Mouse (Mus musculus) cerebellum, adult 9-11 months (tissue): ENCODE measurements around the gene Cdk6.
"Not testable (repeated sequence)": the region's sequence is repeated elsewhere in the genome, so short reads cannot be mapped to it uniquely, and the experiment has no call there.

Experiments
- DNase-seq: peaks from one replicate; pipeline ENCODE4 v3.0.0; 2022

Gene Cdk6

GRCm38 (mm10) chr5:3341111-3341911, at the start of gene Cdk6:
Gene Cdk6, plus strand, starts transcription at chr5:3341485.
- peak; percentile 4 for DNase-seq

DNA sequence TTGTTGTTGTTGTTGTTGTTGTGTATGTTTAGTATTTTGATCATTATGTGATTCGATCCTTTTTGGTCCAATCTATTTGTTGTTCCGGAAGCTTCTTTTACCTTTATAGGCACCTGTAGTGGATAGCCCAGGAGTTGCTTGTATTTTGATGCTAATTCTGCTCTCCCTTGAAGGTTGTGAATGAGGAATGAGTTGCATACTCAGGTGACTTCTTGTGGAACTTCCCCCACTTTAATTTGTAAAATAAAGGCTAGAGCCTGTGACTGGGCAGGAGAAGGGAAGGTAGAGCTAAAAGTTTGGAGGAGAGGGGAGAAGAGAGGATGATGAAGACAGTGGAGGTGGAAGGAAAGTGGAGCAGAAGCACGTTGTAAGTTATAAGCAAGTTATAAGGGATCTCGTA, 47.6 kb upstream of the Cdk6 start:
- DNase-seq, result no peak

DNA sequence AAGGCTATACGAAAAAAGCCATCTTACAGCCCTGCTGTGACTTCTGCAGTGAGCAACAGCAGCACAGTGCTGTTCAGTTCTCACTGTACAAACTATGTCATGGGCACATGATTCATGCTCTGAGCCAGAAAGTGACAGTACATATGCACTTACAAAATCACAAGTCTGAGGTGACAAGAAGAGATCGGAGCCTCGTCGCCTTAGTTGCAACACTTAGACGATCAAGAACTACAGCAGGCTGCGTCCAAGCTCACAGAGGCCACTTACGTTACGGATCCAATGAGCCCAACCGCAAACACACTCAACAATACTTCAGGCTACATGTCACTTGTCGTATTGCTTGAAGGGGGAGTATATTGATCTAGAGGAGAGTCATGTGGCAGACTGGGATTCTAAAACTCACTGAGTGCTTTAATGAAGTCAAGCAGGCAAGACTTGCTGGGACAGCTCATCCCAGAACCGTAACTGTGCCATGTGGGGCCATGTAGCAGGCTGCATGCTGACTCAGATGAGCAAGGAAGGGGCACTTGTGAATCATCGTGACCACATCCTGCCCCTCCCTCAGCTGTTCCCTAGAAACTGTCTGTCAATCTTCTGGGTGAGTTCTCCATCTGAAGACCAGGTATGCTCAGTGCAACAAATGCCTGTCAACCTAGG, 40.4 kb upstream of the Cdk6 start:
- no peak for DNase-seq

GRCm38 (mm10) chr5:3301535-3301934, 39.8 kb upstream of the Cdk6 start:
- no peak for DNase-seq

GRCm38 (mm10) chr5:3303876-3304275, 37.4 kb upstream of the Cdk6 start:
- DNase-seq, result no peak

DNA sequence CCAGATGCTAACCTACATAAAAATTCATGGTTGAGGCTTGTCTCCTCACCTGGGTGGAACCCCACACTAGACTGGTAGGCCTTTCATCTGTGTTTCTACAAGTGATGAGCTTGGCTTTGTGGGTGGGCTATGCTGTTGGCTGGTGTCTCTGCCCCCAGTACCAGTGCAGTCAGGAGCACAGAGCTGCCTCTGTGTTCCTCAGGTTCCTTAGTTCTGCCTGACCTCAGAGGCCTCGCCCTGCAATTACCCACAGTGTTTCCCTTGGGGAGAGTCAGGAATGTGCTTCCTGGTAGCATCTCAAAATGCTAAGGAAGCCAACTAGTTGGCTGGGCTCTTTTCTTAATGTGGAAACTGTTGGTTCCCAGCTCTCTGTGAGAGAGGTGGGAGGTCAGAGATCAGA, 35.1 kb upstream of the Cdk6 start:
- no peak for DNase-seq

- no peak for DNase-seq
Observed at GRCm38 (mm10) chr5:3309122-3309521, 32.2 kb upstream of the Cdk6 start.

- no peak for DNase-seq
Observed at GRCm38 (mm10) chr5:3309587-3309986, 31.7 kb upstream of the Cdk6 start.

GRCm38 (mm10) chr5:3311156-3311555, 30.1 kb upstream of the Cdk6 start:
- DNase-seq, result not testable (repeated sequence)

- DNase-seq, result not testable (repeated sequence)
Observed at GRCm38 (mm10) chr5:3317724-3318123, 23.6 kb upstream of the Cdk6 start.

- DNase-seq, result no peak
Observed at GRCm38 (mm10) chr5:3320225-3320624, 21.1 kb upstream of the Cdk6 start.

- DNase-seq, result no peak
Observed at GRCm38 (mm10) chr5:3322052-3322451, 19.2 kb upstream of the Cdk6 start.

DNA sequence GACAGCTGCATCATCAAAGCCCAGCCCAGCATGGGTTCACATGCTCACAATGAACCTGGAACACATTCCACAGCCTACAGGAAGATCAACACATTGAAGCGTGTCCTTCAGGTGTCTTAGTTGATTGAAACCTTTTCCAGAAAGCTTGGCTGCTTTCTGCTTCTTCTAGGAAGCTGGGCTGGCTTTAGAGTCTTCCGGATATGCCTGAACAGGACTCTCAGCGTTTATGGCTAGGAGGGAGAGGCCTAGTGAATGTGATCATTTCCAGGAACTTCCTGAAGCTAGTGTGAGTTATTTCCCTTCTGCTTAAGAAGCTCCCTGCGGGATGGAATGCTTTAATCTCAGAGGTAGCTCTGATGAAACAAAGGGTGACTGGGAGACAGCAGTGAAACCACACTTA, 17.2 kb upstream of the Cdk6 start:
- DNase-seq, result no peak

DNA sequence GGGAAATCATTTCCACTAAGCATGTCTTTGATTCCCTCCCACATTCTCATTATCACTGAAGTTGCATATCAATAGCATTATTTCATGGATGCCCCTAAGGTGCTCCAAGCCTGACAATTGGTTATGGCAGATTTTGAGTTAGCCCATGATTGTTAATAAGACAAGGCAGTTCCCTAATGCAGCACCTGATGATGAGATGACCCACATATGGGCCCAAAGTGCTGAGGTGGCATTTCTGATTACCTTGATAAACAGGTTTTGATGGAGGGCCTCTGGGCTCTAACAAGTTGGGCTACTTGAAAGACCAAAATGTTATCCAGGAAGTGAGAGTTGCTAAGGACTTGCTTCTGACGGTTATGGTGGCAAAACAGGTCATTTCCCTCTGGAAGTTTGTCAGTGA, 11.9 kb upstream of the Cdk6 start:
- DNase-seq, result no peak

GRCm38 (mm10) chr5:3330932-3331331, 10.4 kb upstream of the Cdk6 start:
- no peak for DNase-seq

- not testable (repeated sequence) for DNase-seq
Observed at GRCm38 (mm10) chr5:3333019-3333418, 8.3 kb upstream of the Cdk6 start.

GRCm38 (mm10) chr5:3340340-3341058, 786 bp upstream of the Cdk6 start:
- not testable (repeated sequence) for DNase-seq

DNA sequence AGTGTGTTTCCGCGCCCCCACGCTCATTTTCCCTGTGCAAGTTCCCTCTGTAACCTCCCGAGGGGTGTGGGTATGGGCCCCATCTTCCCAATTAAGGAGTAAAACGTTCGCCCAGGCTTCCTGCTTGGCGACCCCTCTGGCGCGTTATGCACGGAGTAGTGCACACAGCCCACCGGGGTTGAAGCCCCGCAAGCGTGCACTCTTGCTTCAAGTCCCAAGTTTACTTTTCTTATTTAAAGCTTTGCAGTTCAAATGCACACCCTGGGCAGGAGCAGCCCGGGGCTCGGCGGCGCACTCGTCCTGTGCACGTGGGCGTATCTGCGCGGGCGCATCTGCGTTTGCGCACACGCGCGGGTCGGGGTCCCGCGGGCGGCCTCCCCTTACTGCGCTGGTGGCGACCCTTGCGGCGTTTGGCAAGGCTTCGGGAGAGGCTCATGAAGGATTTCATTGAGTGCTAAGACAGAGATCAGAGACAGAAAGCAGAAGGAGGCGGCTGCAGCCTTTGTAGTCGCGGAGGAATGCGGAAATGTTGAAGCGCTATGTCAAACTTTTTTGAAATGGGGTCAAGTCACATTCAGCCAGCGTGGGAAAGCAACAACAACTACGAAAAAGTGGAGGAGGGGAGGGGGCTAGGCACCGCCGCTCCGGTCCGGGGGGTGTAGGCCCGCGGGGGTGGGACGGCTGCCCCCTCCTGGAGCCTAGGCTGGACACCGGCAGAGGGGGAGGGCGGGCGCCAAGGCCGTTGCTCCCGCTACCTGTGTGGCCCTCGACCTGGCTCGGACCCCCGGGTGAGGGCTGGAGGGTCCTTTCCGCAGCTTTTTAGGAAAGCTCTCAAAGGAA, 866 bp downstream of the Cdk6 start:
- peak; percentile 10 for DNase-seq

DNA sequence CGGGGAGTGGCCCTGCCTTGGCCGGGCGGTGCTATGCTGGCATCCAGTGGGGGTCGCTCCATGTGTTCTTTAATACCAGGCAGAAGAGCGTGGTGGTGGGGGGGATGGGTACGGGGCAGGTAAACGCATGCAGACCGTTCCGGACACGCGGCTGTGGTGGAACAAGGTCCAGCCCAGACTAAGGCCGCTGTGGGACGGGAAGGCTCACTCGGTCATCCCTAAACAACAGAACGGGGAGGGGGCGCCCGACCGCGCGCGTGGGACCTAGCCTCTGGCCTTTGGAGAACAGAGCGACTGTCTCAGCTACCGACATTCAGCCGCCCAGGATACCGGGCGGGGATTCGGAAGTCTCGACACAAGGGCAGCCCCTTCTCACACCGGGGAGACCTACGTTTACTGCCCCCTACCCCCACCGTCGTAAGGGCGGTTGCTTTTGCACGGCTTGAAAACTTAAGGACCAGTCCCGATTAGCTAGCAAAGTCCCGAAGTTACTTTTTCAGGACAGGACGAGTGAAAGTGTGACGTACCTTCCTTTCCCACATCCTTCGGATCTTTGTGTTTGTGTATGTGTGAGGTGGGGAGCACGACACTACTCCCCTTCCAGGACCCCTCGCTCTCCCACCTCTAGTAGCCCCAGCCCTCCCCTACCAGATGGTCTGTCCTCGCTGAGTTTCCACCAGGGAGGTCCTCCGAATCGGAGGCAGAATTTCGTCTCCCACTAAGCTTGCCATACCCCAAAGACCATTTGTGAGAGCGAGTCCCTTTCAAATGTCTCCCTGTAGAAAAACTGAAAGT, 1.7 kb downstream of the Cdk6 start:
- no peak for DNase-seq

DNA sequence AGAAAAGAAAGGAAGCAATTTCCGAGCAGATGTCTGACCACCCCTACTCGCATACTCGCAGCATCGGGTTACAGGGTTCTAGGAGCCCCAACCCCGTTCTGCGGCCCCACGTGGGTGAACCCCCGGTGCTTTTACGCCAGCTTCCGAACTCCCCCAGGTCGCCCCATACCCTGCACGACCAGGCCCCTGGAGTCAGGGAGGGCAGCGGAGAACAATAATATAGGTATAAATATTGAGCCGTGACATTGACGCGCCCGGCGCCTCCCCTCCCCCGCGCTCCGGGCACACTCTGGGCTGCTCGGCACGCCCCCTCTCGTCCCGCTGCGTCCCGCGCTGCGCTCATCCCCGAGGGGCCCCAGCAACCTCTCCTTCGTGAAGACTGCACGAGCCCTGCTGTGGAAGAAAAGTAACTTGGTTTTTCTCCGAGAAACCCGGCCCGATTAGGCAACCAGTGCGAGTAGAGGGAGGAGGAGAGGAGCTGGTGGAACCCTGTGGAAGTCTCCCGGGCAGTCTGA, 2.3 kb downstream of the Cdk6 start:
- DNase-seq, result peak; percentile 7

- DNase-seq, result peak; percentile 35
Observed at GRCm38 (mm10) chr5:3344081-3344631, 2.9 kb downstream of the Cdk6 start.
